Mouse (Mus musculus) bone marrow, adult 2 months (tissue): Measurements from ENCODE around the gene Plekha5. TPM values are rescaled to one million over a fixed set of nuclear protein-coding genes. Genes with fewer than 3 reads are reported as not detected.

Experiments
- H3K27ac ChIP-seq: fragments of 200-500 bp; 2 replicates; pipeline ENCODE4 v1.5.1; 2012; ENCODE audit warnings: low read depth, mild to moderate bottlenecking, control low read depth, inconsistent platforms, low read length; ENCODE audit not compliant: control insufficient read depth, poor library complexity, insufficient read depth
- H3K4me1 ChIP-seq: fragments of 200-500 bp; 2 replicates; pipeline ENCODE4 v1.6.1; 2011; ENCODE audit warnings: low read length; ENCODE audit not compliant: control insufficient read depth, insufficient read depth
- H3K4me3 ChIP-seq: fragments of 200-500 bp; replicated peaks from 2 replicates; pipeline ENCODE3; 2011; ENCODE audit warnings: mild to moderate bottlenecking, low read depth, low read length, control low read depth; ENCODE audit not compliant: control insufficient read depth
- CTCF ChIP-seq: fragments of 200-500 bp; IDR thresholded peaks from 2 replicates; pipeline ENCODE4 v1.5.1; 2011; ENCODE audit warnings: low read length, control low read depth; ENCODE audit not compliant: control insufficient read depth, insufficient read depth
- POLR2A ChIP-seq: fragments of 200-500 bp; IDR thresholded peaks from 2 replicates; pipeline ENCODE4 v1.6.1; 2011; ENCODE audit warnings: low read depth, mild to moderate bottlenecking, control low read depth, low read length, borderline replicate concordance; ENCODE audit not compliant: control insufficient read depth
- WGBS: fragments of 180-500 bp; shearing (Covaris S2); methylation state at CpG from one replicate; pipeline ENCODE4 v1.1.7; 2018; 5-methylcytosine and 5-hydroxymethylcytosine counted together
- polyA plus RNA-seq: library from polyadenylated mRNA; stranded (reverse); fragments of >200 nt; gene quantifications from 2 replicates; pipeline ENCODE4 v1.2.4, GENCODE M21; 2011; ENCODE audit warnings: low replicate concordance; ENCODE audit not compliant: missing spikeins, insufficient read depth, insufficient read length

Gene Plekha5
- polyA plus RNA-seq, 1 experiment, result 3.8 TPM

DNA sequence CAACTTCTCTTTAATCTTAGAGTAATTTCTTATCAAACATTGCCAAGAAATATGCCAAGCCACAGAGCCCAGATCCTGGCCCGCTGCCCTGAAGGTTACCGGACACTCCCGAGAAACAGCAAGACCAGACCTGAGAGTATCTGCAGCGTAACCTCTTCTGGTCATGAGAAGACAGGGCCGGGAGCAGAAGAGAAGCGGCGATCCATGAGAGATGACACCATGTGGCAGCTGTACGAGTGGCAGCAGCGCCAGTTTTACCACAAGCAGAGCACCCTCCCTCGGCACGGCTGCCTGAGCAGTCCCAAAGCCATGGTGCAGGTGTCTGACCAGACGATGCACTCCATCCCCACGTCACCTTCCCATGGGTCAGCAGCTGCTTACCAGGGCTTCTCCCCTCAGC is 126.9 kb downstream of the Plekha5 start:
- 64% methylated on average over 13 of the region's 13 CpGs for WGBS
- no peak for TF ChIP-seq CTCF
- TF ChIP-seq POLR2A, result no peak
- Histone ChIP-seq H3K4me1 (no peaks in the 10 kb centered on the region; the same call in 1 of the 2 replicates), H3K27ac (no peak overlapping the region), H3K4me3 (no peak overlapping the region)

DNA sequence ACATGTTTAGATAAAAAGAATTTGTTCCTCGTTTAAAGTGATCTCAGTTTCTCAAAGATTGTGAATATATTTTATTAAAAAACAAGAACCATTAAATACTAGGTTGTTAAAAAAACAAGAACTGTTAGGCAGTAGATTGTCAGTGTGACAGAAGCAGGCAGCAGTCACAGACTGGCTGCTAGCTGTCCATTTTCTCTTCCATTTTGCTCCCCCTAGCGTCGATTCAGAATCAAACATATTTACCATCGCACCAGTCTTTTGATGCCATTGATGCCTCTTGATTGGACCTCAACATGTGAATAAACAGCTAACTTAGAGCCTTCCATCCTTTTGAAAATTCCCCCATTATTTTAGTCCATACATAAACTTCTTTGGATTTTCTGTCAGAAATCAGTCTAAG is 130.4 kb downstream of the Plekha5 start:
- H3K27ac ChIP-seq, result no peak overlapping the region
- TF ChIP-seq POLR2A (no peak), CTCF (no peak)
- 65% methylated on average over 4 of the region's 4 CpGs for WGBS
- H3K4me1 ChIP-seq, result no peaks in the 10 kb centered on the region
- no peak overlapping the region for H3K4me3 ChIP-seq

DNA sequence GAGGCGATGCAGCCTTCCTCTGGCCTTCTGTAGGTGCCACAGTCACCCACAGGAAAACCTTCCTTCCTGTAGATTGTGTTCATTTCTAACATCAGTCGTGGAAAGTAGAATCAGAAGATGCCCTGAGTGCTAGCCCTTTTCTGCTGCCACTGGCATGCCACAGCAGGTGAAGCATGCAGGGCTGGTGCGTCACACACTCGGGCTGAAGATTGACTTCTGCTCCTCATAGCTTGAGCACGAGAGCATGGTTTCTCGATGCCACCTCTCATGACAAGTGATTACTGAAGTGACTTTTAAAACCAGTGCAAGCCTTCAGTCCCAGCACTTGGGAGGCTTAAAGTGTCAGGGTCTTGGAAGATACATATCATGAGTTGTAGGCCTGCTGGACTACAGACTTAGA is 135.6 kb downstream of the Plekha5 start:
- H3K4me3 ChIP-seq, result no peak overlapping the region
- TF ChIP-seq POLR2A, result no peak
- TF ChIP-seq CTCF, result no peak
- H3K27ac ChIP-seq, result no peak overlapping the region
- no peaks in the 10 kb centered on the region for H3K4me1 ChIP-seq
- 55% methylated on average over 6 of the region's 6 CpGs for WGBS

- 71% methylated on average over 9 of the region's 9 CpGs for WGBS
- Histone ChIP-seq H3K27ac (no peak overlapping the region), H3K4me3 (no peak overlapping the region), H3K4me1 (no peaks in the 10 kb centered on the region)
- TF ChIP-seq POLR2A (no peak), CTCF (no peak)
These were observed 137.5 kb downstream of the Plekha5 start for GRCm38 (mm10) chr6:140561151-140561916.

DNA sequence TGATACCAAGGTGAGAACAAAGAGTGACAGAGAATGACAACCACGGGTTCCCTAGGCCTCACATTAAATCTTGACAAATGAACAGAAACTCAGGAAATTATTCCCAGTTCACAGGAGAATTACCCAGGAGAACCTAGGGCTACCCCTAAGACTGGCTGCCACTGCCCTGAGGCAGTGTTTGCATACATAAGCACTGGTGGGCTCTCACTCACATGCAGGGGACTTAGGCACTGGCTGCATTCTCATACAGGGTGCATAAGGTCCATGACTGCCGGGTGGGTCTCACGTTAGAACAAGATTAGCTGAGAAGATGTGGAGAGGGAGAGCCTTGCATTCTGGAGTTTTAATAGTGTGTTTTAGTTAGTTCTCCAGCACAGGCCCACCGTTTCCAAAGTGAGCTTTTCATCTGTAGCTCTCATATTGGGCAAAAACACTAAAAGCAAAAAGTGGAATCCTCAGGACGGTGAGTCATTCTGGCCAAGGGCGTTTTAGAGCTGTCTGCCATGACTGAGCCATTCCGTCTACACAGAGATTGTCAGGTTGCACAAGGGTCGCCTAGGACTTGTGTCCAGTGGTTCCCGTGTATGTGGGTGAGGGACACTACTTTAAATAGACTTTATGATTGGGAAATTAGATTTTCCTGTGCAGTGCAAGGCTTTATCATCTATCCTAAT is 138.2 kb downstream of the Plekha5 start:
- H3K4me3 ChIP-seq, result no peak overlapping the region
- TF ChIP-seq POLR2A (no peak), CTCF (no peak)
- WGBS, result 78% methylated on average over 9 of the region's 9 CpGs
- no peaks in the 10 kb centered on the region for H3K4me1 ChIP-seq
- no peak overlapping the region for H3K27ac ChIP-seq

DNA sequence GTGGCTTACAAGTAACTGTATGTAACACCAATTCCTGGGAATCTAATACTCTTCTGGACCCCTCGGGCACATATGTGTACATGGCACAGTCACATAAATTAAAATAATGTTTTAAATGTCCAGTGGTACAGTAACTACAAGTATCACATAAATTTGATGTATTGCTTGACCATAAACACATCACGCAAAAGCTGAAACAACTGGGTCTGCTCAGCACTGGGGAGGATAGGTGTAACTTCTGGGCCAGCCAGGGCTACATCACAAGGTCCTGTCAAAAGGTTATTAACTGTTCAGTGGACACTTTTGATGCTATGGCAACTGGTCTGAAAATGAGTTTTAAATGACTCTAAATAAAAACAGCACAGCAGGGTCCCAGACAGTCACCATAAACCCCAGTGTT is 143.3 kb downstream of the Plekha5 start:
- Histone ChIP-seq H3K27ac (no peak overlapping the region), H3K4me1 (no peaks in the 10 kb centered on the region), H3K4me3 (no peak overlapping the region)
- TF ChIP-seq POLR2A (no peak), CTCF (no peak)
- WGBS, result 83% methylated on average over 2 of the region's 2 CpGs

GRCm38 (mm10) chr6:140567897-140568296 is 144.0 kb downstream of the Plekha5 start:
- no peak overlapping the region for H3K27ac ChIP-seq
- 60% methylated on average over 2 of the region's 2 CpGs for WGBS
- H3K4me1 ChIP-seq, result no peaks in the 10 kb centered on the region
- TF ChIP-seq CTCF (no peak), POLR2A (no peak)
- H3K4me3 ChIP-seq, result no peak overlapping the region

GRCm38 (mm10) chr6:140570152-140570551 is 146.3 kb downstream of the Plekha5 start:
- no peak overlapping the region for H3K4me3 ChIP-seq
- 78% methylated on average over 11 of the region's 11 CpGs for WGBS
- H3K4me1 ChIP-seq, result no peaks in the 10 kb centered on the region
- no peak for TF ChIP-seq CTCF
- no peak for TF ChIP-seq POLR2A
- no peak overlapping the region for H3K27ac ChIP-seq
